In the genomic region with DNA sequence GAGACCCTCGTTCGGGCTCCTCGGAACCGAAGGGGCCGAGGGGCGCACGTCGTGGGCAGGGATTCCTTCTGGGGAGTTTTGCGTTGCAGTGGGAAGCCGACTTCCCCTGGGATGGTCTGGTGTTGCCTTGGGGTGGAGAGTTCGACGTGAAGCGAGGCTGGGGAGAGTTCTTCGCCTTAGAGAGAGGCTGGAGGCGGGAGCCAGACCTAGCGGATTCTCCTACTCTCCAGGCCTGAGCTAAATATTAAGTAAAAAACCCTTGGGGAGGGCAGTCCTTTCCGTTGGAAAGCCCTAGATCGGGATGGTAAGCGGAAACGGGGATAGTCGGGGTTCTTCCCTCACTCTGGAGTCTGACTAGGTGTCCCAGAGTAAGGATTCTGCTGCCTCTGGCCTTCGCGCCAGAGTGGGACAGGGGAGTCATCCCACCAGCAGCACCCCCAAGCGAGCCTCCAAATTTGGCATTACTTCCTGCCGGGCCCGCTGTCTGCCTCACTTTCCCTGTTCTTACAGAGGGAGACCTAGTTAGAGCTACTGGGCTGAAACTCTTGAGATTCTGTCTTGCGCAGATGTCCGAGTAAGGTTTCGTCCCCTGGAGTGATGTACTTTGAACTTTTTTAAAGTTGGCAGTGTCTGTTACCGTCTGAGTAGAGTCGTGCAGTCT, we compare ENCODE assay signal across 8 mouse cellular contexts. TPM values are rescaled to one million over a fixed set of nuclear protein-coding genes. Genes with fewer than 3 reads are reported as not detected.
DNase-seq lines count a peak whose midpoint lies in the region; ATAC-seq and TF ChIP-seq lines count a peak whose summit lies in the region.

No protein-coding gene starts in this region.

- peak overlapping the region; percentile 99 for H3K4me2 ChIP-seq in forebrain, embryonic 16.5 days (ENCODE audit: low read length)
- H3K4me2 ChIP-seq in intestine, embryonic 16.5 days (ENCODE audit: low read depth, low read length) = peak overlapping the region; percentile 87
- peak overlapping the region; percentile 88 for H3K4me2 ChIP-seq in liver, postnatal 0 days (ENCODE audit: low read depth, low read length)

- H3K4me3 ChIP-seq in forebrain, embryonic 16.5 days (replicated peaks; ENCODE audit: low read length) = peak overlapping the region; percentile 92
- peak overlapping the region; percentile 85 for H3K4me3 ChIP-seq in intestine, embryonic 16.5 days (ENCODE audit: low read length)
- H3K4me3 ChIP-seq in liver, postnatal 0 days (ENCODE audit: low read depth, low read length) = peak overlapping the region; percentile 98
- peak overlapping the region; percentile 70 for H3K4me3 ChIP-seq in small intestine, adult 2 months (ENCODE audit: low read depth, low read length)

- no peak for TF ChIP-seq POLR2A in small intestine, adult 2 months (IDR thresholded peaks at IDR 0.05; ENCODE audit: low read depth, low read length)

- H3K27ac ChIP-seq in forebrain, embryonic 16.5 days (ENCODE audit: low read length) = peak overlapping the region; percentile 88
- peak overlapping the region; percentile 87 for H3K27ac ChIP-seq in intestine, embryonic 16.5 days (ENCODE audit: low read length)
- H3K27ac ChIP-seq in liver, postnatal 0 days (ENCODE audit: low read depth) = peak overlapping the region; percentile 95
- peak overlapping the region; percentile 34 for H3K27ac ChIP-seq in small intestine, adult 2 months (ENCODE audit: insufficient read depth, low read depth, low read length)

- ATAC-seq in forebrain, embryonic 16.5 days = no peak; the same call in 1 of the 2 replicates
- ATAC-seq in intestine, embryonic 16.5 days = peak; percentile 7; the same call in 1 of the 2 replicates
- no peak for ATAC-seq in liver, postnatal 0 days
- no peak for ATAC-seq in megakaryocyte progenitor cell, adult 5-6 weeks (replicated peaks; ENCODE audit: poor library complexity)

- under 1% methylated on average over 31 of the region's 31 CpGs for WGBS in forebrain, embryonic 16.5 days
- under 1% methylated on average over 31 of the region's 31 CpGs for WGBS in intestine, embryonic 16.5 days
- 1% methylated on average over 31 of the region's 31 CpGs for WGBS in liver, postnatal 0 days (ENCODE audit: insufficient replicate concordance)
- WGBS in small intestine, adult 2 months = 1% methylated on average over 31 of the region's 31 CpGs

- TF ChIP-seq CTCF in liver, postnatal 0 days (IDR thresholded peaks at IDR 0.05; ENCODE audit: low read depth) = no peak
- TF ChIP-seq CTCF in small intestine, adult 2 months (IDR thresholded peaks at IDR 0.05; ENCODE audit: extremely low read depth, insufficient read length, insufficient replicate concordance, low read depth, low read length) = no peak

- H3K27me3 ChIP-seq in forebrain, embryonic 16.5 days (replicated peaks; ENCODE audit: control insufficient read depth, insufficient read depth, low read length) = no peaks in the 10 kb centered on the region
- no peaks in the 10 kb centered on the region for H3K27me3 ChIP-seq in intestine, embryonic 16.5 days (replicated peaks; ENCODE audit: control insufficient read depth, insufficient read depth, low read length)
- no peaks in the 10 kb centered on the region for H3K27me3 ChIP-seq in liver, postnatal 0 days (ENCODE audit: insufficient read depth, low read length)
- no peaks in the 10 kb centered on the region for H3K27me3 ChIP-seq in small intestine, adult 2 months (ENCODE audit: control insufficient read depth, insufficient read depth, low read length)

- H3K9me3 ChIP-seq in forebrain, embryonic 16.5 days (ENCODE audit: control insufficient read depth, low read length) = no peaks in the 10 kb centered on the region
- no peaks in the 10 kb centered on the region for H3K9me3 ChIP-seq in intestine, embryonic 16.5 days (ENCODE audit: control insufficient read depth, low read length)
- H3K9me3 ChIP-seq in liver, postnatal 0 days (ENCODE audit: low read length) = no peaks in the 10 kb centered on the region

- TF ChIP-seq EP300 in liver, postnatal 0 days (IDR thresholded peaks at IDR 0.05; ENCODE audit: low read depth) = no peak

- H3K4me1 ChIP-seq in forebrain, embryonic 16.5 days (replicated peaks; ENCODE audit: control insufficient read depth, insufficient read depth, low read length) = peaks cover 25% of the 10 kb centered on the region
- H3K4me1 ChIP-seq in intestine, embryonic 16.5 days (ENCODE audit: control insufficient read depth, insufficient read depth, low read length) = peaks cover 7% of the 10 kb centered on the region
- peaks cover 12% of the 10 kb centered on the region; the same call in 1 of the 2 replicates for H3K4me1 ChIP-seq in liver, postnatal 0 days (ENCODE audit: insufficient read depth)
- peaks cover 3% of the 10 kb centered on the region; the same call in 1 of the 2 replicates for H3K4me1 ChIP-seq in small intestine, adult 2 months (ENCODE audit: control insufficient read depth, insufficient read depth, insufficient read length, low read length)

- peak; percentile 1 to 21 for DNase-seq in urinary bladder, adult 18-20 months (ENCODE audit: low spot score in 2 of 2)
- no peak for DNase-seq in urinary bladder, postnatal 4 days (ENCODE audit: low spot score in 2 of 2)
- peak; percentile 13 for DNase-seq in brain, adult 2 months (ENCODE audit: low read depth, low spot score)
- DNase-seq in liver, postnatal 0 days = peak; percentile 34

- H3K36me3 ChIP-seq in forebrain, embryonic 16.5 days (ENCODE audit: control insufficient read depth, insufficient read depth) = no peaks in the 10 kb centered on the region
- H3K36me3 ChIP-seq in intestine, embryonic 16.5 days (ENCODE audit: control insufficient read depth, insufficient read depth, low read length) = no peaks in the 10 kb centered on the region
- H3K36me3 ChIP-seq in liver, postnatal 0 days (replicated peaks; ENCODE audit: insufficient read depth, low read length) = no peaks in the 10 kb centered on the region
- H3K36me3 ChIP-seq in small intestine, adult 2 months (ENCODE audit: control insufficient read depth, insufficient read depth, low read length) = no peaks in the 10 kb centered on the region

- peak overlapping the region; percentile 99 for H3K9ac ChIP-seq in forebrain, embryonic 16.5 days (replicated peaks; ENCODE audit: low read depth, low read length)
- peak overlapping the region; percentile 99 for H3K9ac ChIP-seq in intestine, embryonic 16.5 days (ENCODE audit: low read depth, low read length)
- peak overlapping the region; percentile 98 for H3K9ac ChIP-seq in liver, postnatal 0 days (replicated peaks)

RNA-seq across cellular contexts. Expression of a gene that starts 0.8 kb away (rescaled TPM):
- polyA plus RNA-seq in forebrain, embryonic 16.5 days (2015; fragmentation: Nextera tagmentation; extraction: Ambion mirVana) = 105 and 115 TPM in 2 replicates
- 50.7 and 56.4 TPM in 2 replicates for polyA plus RNA-seq in intestine, embryonic 16.5 days (2015; fragmentation: Nextera tagmentation; extraction: Ambion mirVana)
- 23.6 and 24.2 TPM in 2 replicates for polyA plus RNA-seq in liver, postnatal 0 days (2015; fragmentation: Nextera tagmentation; extraction: Ambion mirVana)
- polyA plus RNA-seq in small intestine, adult 2 months (2012; rRNA removed) = 9.1 and 24.2 TPM in 2 replicates
- total RNA-seq in megakaryocyte progenitor cell, adult 5-6 weeks (2015) = 35.3 and 40.4 TPM in 2 replicates
- total RNA-seq in megakaryocyte progenitor cell, adult 5-6 weeks (2017) = 102 and 135 TPM in 2 replicates

RNA-seq across cellular contexts. Expression of a gene that starts 0.9 kb away (rescaled TPM):
- 50.8 and 54.5 TPM in 2 replicates for polyA plus RNA-seq in forebrain, embryonic 16.5 days (2015; fragmentation: Nextera tagmentation; extraction: Ambion mirVana)
- polyA plus RNA-seq in intestine, embryonic 16.5 days (2015; fragmentation: Nextera tagmentation; extraction: Ambion mirVana) = 27.9 and 29.5 TPM in 2 replicates
- 10.2 and 11.1 TPM in 2 replicates for polyA plus RNA-seq in liver, postnatal 0 days (2015; fragmentation: Nextera tagmentation; extraction: Ambion mirVana)
- 1.9 and 3.5 TPM in 2 replicates for polyA plus RNA-seq in small intestine, adult 2 months (2012; rRNA removed)
- 39.4 and 41.1 TPM in 2 replicates for total RNA-seq in megakaryocyte progenitor cell, adult 5-6 weeks (2015)
- 31.6 and 35.4 TPM in 2 replicates for total RNA-seq in megakaryocyte progenitor cell, adult 5-6 weeks (2017)

Comparison
In these comparisons a context has a peak if more than half of its experiments do, and no peak if none do; other contexts are left out.
1. DNase-seq: peak in urinary bladder, adult 18-20 months (2 of 2), brain, adult 2 months (single experiment) and liver, postnatal 0 days (single experiment); none in urinary bladder, postnatal 4 days (0 of 2).
2. H3K27ac ChIP-seq: peak in every context shown above with its lines; median percentile 95 in liver, postnatal 0 days; 88 in forebrain, embryonic 16.5 days; 87 in intestine, embryonic 16.5 days; 34 in small intestine, adult 2 months.
3. Peak in every context shown above with its lines, with median percentiles within 50 percentile points of each other: H3K4me2 ChIP-seq, H3K4me3 ChIP-seq and H3K9ac ChIP-seq.